Mouse (Mus musculus) T-helper 1 cell (primary cell): ENCODE data around the gene H2-Eb2.

Experiments
- in situ Hi-C: fragments of 300-600 bp; cut with MboI, MseI; formaldehyde crosslinking; loops from one replicate; pipeline ENCODE4 v1.15.1; 2025; ENCODE audit warnings: high pct_unique_total_duplicates

The H2-Eb2 gene

DNA sequence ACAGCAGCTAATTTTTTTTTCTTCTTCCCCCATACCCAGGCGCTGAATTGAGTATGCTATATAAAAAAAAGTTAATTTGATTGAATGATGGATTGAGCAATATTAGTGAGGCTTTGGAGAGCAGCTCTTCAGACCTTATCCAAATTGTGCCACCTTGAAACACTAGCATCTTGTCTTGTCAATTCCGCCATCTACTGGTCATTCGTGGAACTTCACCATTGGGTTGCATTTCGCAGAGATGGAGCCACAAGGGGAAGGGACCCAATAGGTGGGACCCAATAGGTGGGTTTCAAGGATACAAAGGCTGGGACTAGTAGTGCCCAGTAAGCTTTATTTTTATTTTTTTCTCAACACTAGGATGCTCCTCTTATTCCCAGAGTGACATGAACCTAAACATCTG, 24.0 kb downstream of the H2-Eb2 start:
- in situ Hi-C loops = no loop called here

DNA sequence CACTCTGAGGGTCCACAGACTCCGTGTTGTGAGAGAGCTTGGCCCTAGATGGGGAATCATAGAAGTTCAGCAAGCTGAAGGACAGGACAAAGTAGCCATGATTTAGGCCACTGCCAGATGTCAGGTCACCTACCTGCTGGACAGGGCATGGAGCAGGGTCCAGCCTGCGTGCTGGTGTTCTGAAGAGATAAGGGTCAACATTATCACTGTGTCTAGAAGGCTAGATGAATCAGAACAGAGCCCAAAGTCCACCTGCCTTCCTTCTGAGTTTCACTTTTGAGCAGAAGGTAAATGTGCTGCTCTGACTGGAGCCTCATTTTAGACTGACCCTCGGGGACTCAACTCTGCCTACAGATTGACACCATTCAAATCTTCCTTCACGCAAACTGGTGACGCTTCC, 29.1 kb downstream of the H2-Eb2 start, which contains the start of gene Btnl2:
TSS of gene Btnl2 (plus strand) at position 284 of the 400 bp plus-strand sequence.
- in situ Hi-C loops = loop anchor here (10.0 kb wide), 1 partner anchor 110 kb away; no protein-coding TSS in a partner anchor

DNA sequence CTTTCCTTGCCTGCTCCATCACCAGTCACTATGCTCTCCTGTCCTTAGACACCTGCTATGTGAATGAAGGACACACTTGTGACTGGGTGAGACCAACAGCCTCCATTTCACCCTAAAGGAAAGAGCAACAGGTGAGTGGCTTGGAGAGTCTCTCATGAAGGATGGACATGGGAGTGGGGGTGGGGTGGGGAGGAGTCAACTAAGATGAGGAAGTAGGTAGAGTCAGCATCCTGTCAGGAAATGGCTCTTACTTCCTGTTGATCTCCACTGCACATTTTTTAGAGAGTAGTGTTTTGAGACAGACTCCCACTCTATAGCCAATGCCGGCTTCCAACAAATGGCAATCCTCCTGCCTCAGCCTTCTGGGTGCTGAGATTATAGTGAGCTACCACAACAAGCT, 29.5 kb downstream of the H2-Eb2 start:
- in situ Hi-C loops = loop anchor here (10.0 kb wide), 1 partner anchor 110 kb away; no protein-coding TSS in a partner anchor

DNA sequence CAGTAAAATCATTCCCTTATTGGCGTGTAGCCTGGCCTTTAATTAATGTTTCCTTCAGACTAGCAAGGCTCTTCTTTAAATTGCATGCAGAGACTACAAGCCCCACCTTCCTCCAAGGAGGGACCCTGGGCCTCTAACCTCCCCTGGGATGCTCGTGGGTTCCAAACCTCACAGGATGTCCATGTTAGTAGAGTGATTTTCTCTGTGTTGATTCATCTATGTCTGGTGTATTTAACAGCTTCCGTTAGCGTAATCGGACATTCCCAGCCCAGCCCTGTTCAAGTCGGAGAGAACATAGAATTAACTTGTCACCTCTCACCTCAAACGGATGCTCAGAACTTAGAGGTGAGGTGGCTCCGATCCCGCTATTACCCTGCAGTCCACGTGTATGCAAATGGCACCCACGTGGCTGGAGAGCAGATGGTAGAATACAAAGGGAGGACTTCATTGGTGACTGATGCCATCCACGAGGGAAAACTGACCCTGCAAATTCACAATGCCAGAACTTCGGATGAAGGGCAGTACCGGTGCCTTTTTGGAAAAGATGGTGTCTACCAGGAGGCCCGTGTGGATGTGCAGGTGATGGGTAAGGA, 37.6 kb downstream of the H2-Eb2 start:
- in situ Hi-C loops = no loop called here

DNA sequence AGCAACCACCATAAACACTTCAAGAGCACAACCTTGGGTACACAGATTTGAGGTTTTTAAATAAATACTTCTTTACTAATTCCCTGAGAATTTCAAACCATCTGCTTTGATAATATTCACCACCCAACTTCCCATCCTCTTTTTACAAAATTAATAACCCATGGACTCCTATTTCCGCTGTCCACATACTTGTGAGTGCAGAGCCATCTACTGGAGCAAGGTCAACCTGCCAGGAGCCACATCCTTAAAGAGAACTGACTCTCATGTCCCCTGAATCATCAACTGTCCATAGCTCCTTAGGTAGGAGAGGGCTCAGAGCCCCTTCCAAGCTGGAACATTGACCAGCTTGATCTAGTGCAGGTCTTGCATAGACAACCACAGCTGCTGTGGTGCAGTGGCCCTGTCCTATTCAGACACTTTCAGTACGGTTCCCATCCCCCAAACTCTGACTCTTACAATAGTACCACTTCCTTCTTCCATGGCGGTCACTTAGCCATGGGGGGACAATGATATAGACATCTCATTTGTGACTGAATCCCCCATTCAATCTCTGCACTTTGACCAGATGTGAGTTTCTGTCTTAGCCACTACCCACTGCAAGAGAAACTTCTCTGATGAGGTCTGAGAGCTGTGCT, 38.3 kb downstream of the H2-Eb2 start:
- in situ Hi-C loops = no loop called here

DNA sequence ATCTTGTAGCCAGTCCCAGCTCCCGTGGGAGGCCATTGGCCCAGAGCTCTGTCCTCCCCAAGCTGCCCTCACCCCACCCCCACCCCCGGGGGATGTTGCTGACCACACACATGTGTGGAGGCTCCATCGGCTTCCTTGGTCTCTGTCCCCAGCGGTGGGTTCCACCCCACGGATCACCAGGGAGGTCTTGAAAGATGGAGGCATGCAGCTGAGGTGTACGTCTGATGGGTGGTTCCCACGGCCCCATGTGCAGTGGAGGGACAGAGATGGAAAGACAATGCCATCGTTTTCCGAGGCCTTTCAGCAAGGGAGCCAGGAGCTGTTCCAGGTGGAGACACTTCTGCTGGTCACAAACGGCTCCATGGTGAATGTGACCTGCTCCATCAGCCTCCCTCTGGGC, 39.6 kb downstream of the H2-Eb2 start:
- in situ Hi-C loops = no loop called here

DNA sequence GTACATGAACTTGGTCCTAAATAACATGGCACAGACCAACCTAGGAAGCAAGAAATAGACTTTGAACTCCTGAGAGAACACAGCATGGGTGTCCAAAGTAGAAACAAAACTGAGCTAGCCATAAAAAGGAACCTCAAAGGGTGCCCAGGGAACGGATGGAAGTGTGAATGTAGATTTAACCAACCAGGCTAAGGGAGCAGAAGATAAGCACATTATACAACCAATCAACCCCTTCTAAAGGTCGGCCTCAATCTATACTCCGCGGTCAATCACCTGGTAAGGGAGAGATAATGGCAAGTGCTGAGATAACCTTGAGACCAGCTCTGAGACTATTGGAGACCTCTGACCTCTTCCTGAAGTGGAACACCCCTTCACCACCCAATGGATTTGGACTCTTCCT, 45.1 kb downstream of the H2-Eb2 start:
- in situ Hi-C loops = loop anchor here (10.0 kb wide), 1 partner anchor 1256 kb away; no protein-coding TSS in a partner anchor

DNA sequence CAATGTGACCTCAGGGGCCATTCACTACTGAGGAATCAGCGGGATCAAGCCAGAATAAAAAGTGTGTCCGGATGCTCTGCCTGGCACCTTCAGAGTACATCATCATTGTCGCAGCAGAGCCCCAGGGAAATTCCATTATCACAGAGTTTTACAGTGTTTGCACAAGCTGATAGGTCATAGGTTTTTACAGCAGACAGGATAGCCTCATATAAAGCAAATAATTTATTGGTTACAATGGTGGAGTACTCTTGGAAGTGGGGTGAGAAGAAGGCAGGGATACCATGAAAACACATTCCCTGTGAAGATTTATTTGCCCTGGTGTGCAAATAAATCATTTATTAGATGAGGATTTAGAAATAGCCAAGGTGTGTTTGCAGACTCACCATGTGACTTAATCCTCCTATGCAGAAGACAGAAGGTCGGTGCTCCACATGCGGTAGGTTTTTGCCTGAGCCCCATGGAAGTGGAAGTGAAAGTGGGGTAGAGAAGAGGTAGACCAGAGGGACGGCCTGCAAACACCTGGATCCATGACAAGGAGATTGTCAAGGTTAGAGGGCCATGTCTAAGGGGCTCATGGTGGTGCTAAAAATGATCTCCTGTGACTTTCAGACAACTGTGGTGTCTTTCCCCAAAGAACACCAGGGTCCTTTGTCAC, 47.7 kb downstream of the H2-Eb2 start:
- in situ Hi-C loops = loop anchor here (10.0 kb wide), 1 partner anchor 1258 kb away; no protein-coding TSS in a partner anchor

DNA sequence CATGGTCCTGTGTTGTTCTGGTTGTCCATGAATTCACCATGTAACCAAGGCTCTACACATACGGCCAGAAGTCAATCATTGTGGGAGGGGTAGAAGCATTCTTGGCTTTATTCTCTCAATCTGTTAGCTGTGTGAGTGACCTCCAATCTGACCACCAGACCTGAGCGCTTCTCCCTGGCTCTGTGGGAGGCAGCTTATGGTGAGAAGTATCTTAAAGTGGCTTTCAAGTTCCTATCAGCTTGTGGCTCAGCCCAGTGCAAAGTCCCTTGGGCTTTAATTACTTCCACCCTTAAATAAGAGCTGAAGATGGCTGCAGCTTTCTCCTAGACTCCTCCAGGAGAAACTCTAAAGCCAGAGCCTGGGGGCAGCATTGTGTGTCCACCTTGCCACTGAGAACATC, 51.4 kb downstream of the H2-Eb2 start, which contains the start of gene Btnl1:
TSS of gene Btnl1 (plus strand) at position 286 of the 400 bp plus-strand sequence.
- in situ Hi-C loops = loop anchor here (10.0 kb wide), 1 partner anchor 1262 kb away; no protein-coding TSS in a partner anchor

DNA sequence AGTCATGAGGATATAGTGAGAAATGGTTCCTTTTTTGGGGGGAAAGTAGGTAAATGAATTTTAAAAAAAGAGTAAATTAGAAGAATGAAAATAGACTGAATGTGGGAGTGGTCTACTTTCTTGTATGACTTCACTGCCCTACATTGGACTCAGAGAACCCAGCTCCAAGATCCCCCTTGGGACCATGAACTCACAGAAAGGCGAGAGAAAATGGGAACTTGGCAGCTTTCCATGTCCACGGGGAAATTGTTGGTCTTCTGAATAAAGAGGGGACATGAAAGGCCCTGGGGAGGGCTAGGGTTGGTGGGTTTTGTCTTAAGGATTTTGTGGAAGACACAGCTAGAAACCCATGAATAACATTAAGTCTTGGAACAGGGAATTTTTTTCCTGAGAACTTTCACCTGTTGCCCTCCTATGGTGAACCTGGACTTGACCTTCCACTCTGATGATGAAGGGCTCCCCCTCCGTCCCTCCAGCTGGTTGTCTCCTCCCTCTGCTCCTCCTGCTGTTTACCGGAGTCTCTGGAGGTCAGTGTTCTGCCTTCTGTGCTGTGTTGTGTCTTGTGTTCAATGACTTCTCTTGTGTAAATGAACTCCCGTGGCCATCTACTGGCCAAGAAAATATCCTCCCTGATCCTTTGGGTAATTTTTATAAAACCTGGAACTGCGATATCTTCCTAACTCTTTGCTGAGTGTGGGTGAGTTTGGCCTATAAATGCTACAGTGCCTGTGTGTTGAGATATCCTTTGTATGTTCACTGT, 52.2 kb downstream of the H2-Eb2 start:
- in situ Hi-C loops = loop anchor here (10.0 kb wide), 1 partner anchor 1263 kb away; no protein-coding TSS in a partner anchor

DNA sequence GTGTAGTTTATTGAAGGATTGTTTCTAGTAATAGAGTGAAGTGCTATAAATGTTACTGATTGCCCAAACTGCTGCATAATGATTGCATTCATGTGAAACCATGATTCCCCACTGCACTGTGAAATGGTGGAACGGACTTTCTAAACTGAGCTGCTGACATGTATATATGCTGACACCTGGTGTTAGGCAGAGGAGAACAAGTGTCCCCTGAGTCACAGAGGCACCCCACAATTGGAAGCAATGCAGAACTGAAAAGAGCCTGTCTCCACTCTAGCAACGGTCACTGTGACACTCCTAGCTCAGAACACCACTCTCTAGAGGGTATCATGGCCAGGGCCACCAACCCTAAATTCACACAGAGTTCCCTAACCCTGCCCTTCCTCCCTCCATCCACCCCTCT, 53.3 kb downstream of the H2-Eb2 start:
- in situ Hi-C loops = loop anchor here (10.0 kb wide), 1 partner anchor 1264 kb away; no protein-coding TSS in a partner anchor

DNA sequence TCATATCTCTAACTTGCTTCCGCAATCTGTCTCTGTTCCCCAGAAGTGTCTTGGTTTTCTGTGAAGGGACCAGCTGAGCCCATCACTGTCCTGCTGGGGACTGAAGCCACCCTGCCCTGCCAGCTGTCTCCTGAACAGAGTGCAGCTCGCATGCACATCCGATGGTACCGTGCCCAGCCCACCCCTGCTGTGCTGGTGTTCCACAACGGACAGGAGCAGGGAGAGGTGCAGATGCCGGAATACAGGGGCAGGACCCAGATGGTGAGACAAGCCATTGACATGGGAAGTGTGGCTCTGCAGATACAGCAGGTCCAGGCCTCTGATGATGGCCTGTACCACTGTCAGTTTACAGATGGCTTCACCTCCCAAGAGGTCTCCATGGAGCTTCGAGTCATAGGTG, 54.0 kb downstream of the H2-Eb2 start:
- in situ Hi-C loops = loop anchor here (10.0 kb wide), 1 partner anchor 1265 kb away; no protein-coding TSS in a partner anchor

DNA sequence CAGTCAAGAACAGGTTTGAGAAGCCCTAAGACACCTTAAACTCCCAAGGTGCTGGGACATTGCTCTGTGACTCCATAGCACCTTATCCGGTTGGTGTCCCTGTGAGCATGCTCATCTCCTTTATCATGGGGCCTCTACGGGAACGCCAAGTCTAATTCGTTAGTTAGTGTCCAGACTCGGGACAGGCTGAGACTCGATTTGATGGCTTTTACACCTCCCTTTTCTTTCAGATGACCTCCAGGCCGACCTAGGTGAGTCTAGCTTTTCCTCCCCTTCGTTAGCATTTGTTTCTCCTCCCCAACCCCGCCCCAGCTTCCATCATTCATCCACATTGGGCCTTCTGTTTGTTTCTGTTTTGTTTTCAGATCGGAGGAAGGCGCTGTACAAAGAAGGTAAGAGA, 56.4 kb downstream of the H2-Eb2 start:
- in situ Hi-C loops = no loop called here

DNA sequence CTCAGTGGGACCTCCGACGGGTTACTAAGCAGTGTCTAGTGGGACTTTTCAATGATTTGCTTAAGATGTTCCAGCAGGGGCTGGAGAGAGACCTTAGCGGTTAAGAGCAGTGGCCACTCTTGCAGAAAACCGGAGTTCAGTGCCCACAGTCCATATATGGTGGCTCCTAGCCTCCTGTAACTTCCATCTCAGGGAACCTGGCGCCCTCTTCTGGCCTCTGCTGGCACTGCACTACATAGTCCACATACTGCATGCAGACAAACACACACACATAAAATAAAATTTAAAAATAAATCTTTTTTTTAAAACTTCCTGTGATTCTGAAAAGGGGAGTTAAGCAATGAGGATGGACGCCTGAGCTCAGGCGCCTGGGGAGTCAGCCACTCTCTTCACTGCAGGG, 57.7 kb downstream of the H2-Eb2 start:
- in situ Hi-C loops = no loop called here

DNA sequence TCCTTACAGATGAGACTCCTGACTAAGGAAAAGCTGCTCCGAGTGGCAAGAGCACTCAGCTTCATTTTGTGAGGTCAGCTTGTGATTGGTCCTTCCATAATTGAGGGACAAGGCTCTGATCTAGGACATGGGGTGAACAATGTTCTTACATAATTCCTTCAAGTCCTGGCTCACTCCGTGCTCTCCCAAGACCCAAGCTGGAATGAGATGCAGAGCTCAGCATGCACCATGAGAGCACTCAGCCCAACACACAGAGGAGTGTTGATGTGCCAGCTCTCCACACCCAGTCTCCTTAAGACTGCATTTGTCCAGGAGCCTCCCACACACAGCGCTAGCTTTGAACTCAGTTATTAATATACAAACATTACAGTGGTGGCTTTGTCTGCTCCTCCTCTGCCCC, 59.2 kb downstream of the H2-Eb2 start:
- in situ Hi-C loops = no loop called here

DNA sequence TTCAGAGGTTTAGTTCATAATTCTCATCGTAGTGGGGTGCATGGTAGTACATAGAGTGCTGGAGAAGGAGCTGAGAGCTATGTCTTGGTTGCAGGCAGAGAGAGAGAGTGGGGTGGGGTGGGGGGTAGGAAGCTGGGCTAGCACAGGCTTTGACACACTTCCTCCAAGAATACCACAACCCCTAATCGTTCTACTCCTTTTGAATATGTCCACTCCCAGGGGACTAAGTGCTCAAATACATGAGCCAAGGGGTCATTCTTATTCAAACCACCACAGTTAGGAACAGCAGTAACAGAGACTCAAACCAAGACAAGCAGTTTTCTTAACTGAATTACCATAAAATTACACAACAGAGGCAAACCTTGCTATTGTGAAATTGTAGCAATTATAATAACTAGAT, 61.2 kb downstream of the H2-Eb2 start:
- in situ Hi-C loops = no loop called here

DNA sequence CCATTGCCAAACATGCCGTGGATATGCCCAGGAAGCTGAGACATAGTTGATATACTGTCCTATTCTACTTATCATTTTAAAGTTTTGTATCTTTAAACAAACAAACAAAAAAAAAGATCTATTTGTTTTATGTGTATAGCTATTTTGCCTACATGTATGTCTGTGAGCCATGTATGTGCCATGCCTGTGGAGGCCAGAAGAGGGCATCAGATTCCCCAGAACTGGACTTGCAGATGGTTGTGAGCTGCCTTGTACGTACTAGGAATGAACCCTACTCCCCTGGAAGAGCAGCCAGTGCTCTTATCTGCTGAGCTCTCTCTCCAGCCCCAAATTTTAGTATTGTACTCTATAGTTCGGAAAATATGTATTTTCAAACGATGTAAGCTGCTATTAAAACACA, 63.0 kb downstream of the H2-Eb2 start:
- in situ Hi-C loops = no loop called here
